Comparison of ENCODE assay signal across 9 mouse cellular contexts in genomic region chr11:107529320-107529719, GRCm38 (mm10). TPM values are rescaled to one million over a fixed set of nuclear protein-coding genes. Genes with fewer than 3 reads are reported as not detected.
DNase-seq lines count a peak whose midpoint lies in the region; ATAC-seq and TF ChIP-seq lines count a peak whose summit lies in the region.
"Had no signal": no experiment of that assay in that cellular context is flagged by ENCODE, and none has a peak within 500 bp of the region (broad histone marks: within the 10 kb centered on the region; RNA-seq: fewer than 3 reads in every experiment).

No protein-coding gene starts in this region.

- DNase-seq in thymus, postnatal 4 days: peak; percentile 78
- DNase-seq in left cerebral cortex, postnatal 36 days (ENCODE audit: low spot score in 2 of 2): no peak
- DNase-seq in urinary bladder, adult 18-20 months (ENCODE audit: low spot score in 2 of 2): no peak

- no peaks in the 10 kb centered on the region for H3K36me3 ChIP-seq in hindbrain, embryonic 13.5 days
- H3K36me3 ChIP-seq in hindbrain, embryonic 12.5 days: no peaks in the 10 kb centered on the region
- no peaks in the 10 kb centered on the region for H3K36me3 ChIP-seq in liver, embryonic 15.5 days (replicated peaks)
- H3K36me3 ChIP-seq: limb, embryonic 12.5 days had no signal

- ATAC-seq in hindbrain, embryonic 13.5 days (ENCODE audit: low FRiP score): no peak
- no peak for ATAC-seq in hindbrain, embryonic 12.5 days (ENCODE audit: low FRiP score)
- ATAC-seq in hematopoietic stem cell, adult 5-6 weeks (replicated peaks in 1 of 2; ENCODE audit: insufficient read depth in 1 of 2, low FRiP score in 2 of 2, low TSS enrichment in 1 of 2, low read depth in 1 of 2, poor library complexity in 2 of 2, severe bottlenecking in 2 of 2): peak; percentile 89 to 95
- peak; percentile 34; the same call in 1 of the 2 replicates for ATAC-seq in liver, embryonic 15.5 days (ENCODE audit: insufficient read depth)

- 0 out of 2 replicates have a peak overlapping the region, but pooled peaks have one; percentile 30 for H3K27ac ChIP-seq in hindbrain, embryonic 13.5 days
- no peak overlapping the region for H3K27ac ChIP-seq in hindbrain, embryonic 12.5 days
- peak overlapping the region; percentile 20; the same call in 1 of the 2 replicates for H3K27ac ChIP-seq in bone marrow macrophage, adult 2 months (ENCODE audit: insufficient read depth, low read depth, low read length)
- H3K27ac ChIP-seq in liver, embryonic 15.5 days (replicated peaks): no peak overlapping the region
- H3K27ac ChIP-seq: limb, embryonic 12.5 days had no signal

- TF ChIP-seq POLR2A in bone marrow macrophage, adult 2 months (IDR thresholded peaks at IDR 0.05; ENCODE audit: borderline replicate concordance, low read depth, low read length): no peak

- TF ChIP-seq CTCF in bone marrow macrophage, adult 2 months (IDR thresholded peaks at IDR 0.05; ENCODE audit: low read depth, low read length): no peak

- 40% methylated on average over 8 of the region's 8 CpGs for WGBS in hindbrain, embryonic 13.5 days
- WGBS in hindbrain, embryonic 12.5 days: 38% methylated on average over 8 of the region's 8 CpGs
- 11% methylated on average over 8 of the region's 8 CpGs for WGBS in liver, embryonic 15.5 days (ENCODE audit: insufficient replicate concordance)

- no peak overlapping the region for H3K9ac ChIP-seq in hindbrain, embryonic 13.5 days
- H3K9ac ChIP-seq in hindbrain, embryonic 12.5 days: no peak overlapping the region
- no peak overlapping the region for H3K9ac ChIP-seq in liver, embryonic 15.5 days
- H3K9ac ChIP-seq: limb, embryonic 12.5 days had no signal

- intact Hi-C loops in left cerebral cortex, postnatal 36 days (cut with DNase I): no loop called here

- no peaks in the 10 kb centered on the region for H3K27me3 ChIP-seq in hindbrain, embryonic 13.5 days
- H3K27me3 ChIP-seq in hindbrain, embryonic 12.5 days: no peaks in the 10 kb centered on the region
- no peaks in the 10 kb centered on the region for H3K27me3 ChIP-seq in liver, embryonic 15.5 days
- H3K27me3 ChIP-seq: limb, embryonic 12.5 days had no signal

- no peaks in the 10 kb centered on the region for H3K4me1 ChIP-seq in hindbrain, embryonic 13.5 days (replicated peaks)
- H3K4me1 ChIP-seq in hindbrain, embryonic 12.5 days: no peaks in the 10 kb centered on the region
- peaks cover 9% of the 10 kb centered on the region for H3K4me1 ChIP-seq in bone marrow macrophage, adult 2 months (ENCODE audit: control insufficient read depth, insufficient read depth, low read length)
- peaks cover 12% of the 10 kb centered on the region for H3K4me1 ChIP-seq in liver, embryonic 15.5 days (replicated peaks)
- H3K4me1 ChIP-seq: limb, embryonic 12.5 days had no signal

- H3K9me3 ChIP-seq in hindbrain, embryonic 13.5 days: no peaks in the 10 kb centered on the region
- no peaks in the 10 kb centered on the region for H3K9me3 ChIP-seq in hindbrain, embryonic 12.5 days (replicated peaks)
- H3K9me3 ChIP-seq in liver, embryonic 15.5 days (replicated peaks): no peaks in the 10 kb centered on the region

- no peak overlapping the region for H3K4me2 ChIP-seq in hindbrain, embryonic 13.5 days
- H3K4me2 ChIP-seq in hindbrain, embryonic 12.5 days (replicated peaks): no peak overlapping the region
- H3K4me2 ChIP-seq in liver, embryonic 15.5 days: no peak overlapping the region
- H3K4me2 ChIP-seq: limb, embryonic 12.5 days had no signal

- no peak overlapping the region for H3K4me3 ChIP-seq in hindbrain, embryonic 13.5 days
- no peak overlapping the region for H3K4me3 ChIP-seq in hindbrain, embryonic 12.5 days
- no peak overlapping the region for H3K4me3 ChIP-seq in bone marrow macrophage, adult 2 months (ENCODE audit: insufficient read depth, low read length)
- H3K4me3 ChIP-seq in liver, embryonic 15.5 days (replicated peaks): no peak overlapping the region
- H3K4me3 ChIP-seq: limb, embryonic 12.5 days had no signal

RNA-seq across cellular contexts. Expression of gene Helz, which starts 18.4 kb away (rescaled TPM):
- polyA plus RNA-seq in hindbrain, embryonic 13.5 days (2015; fragmentation: Nextera tagmentation; extraction: Ambion mirVana): 16.2 and 17.7 TPM in 2 replicates
- 21.4 and 22.6 TPM in 2 replicates for polyA plus RNA-seq in hindbrain, embryonic 12.5 days (2016; fragmentation: Nextera tagmentation; extraction: Ambion mirVana)
- polyA plus RNA-seq in bone marrow macrophage, adult 2 months (2012; ENCODE audit: insufficient read depth, insufficient read length, missing spikeins): 17.3 and 17.6 TPM in 2 replicates
- 21.6 and 35.1 TPM in 2 replicates for total RNA-seq in hematopoietic stem cell, adult 5-6 weeks (2017)
- polyA plus RNA-seq in liver, embryonic 15.5 days (2015; fragmentation: Nextera tagmentation; extraction: Ambion mirVana): 5.6 and 7.1 TPM in 2 replicates
- total RNA-seq in left cerebral cortex, postnatal 36 days (2021): 10 to 100 TPM; 41.4 to 54.6 TPM

RNA-seq across cellular contexts. Expression of gene Psmd12, which starts 50.0 kb away (rescaled TPM):
- polyA plus RNA-seq in hindbrain, embryonic 13.5 days (2015; fragmentation: Nextera tagmentation; extraction: Ambion mirVana): 158 and 163 TPM in 2 replicates
- 172 and 177 TPM in 2 replicates for polyA plus RNA-seq in hindbrain, embryonic 12.5 days (2016; fragmentation: Nextera tagmentation; extraction: Ambion mirVana)
- polyA plus RNA-seq in bone marrow macrophage, adult 2 months (2012; ENCODE audit: insufficient read depth, insufficient read length, missing spikeins): 60.8 and 65.4 TPM in 2 replicates
- 97.2 and 133 TPM in 2 replicates for total RNA-seq in hematopoietic stem cell, adult 5-6 weeks (2017)
- polyA plus RNA-seq in liver, embryonic 15.5 days (2015; fragmentation: Nextera tagmentation; extraction: Ambion mirVana): 78.6 and 88.4 TPM in 2 replicates
- total RNA-seq in left cerebral cortex, postnatal 36 days (2021): 10 to 100 TPM; 66.2 to 67.0 TPM

RNA-seq across cellular contexts. Expression of gene Pitpnc1, which starts 58.8 kb away (rescaled TPM):
- polyA plus RNA-seq in hindbrain, embryonic 13.5 days (2015; fragmentation: Nextera tagmentation; extraction: Ambion mirVana): 33.9 and 35.2 TPM in 2 replicates
- polyA plus RNA-seq in hindbrain, embryonic 12.5 days (2016; fragmentation: Nextera tagmentation; extraction: Ambion mirVana): 36.5 and 37.1 TPM in 2 replicates
- 13.2 and 14.6 TPM in 2 replicates for polyA plus RNA-seq in bone marrow macrophage, adult 2 months (2012; ENCODE audit: insufficient read depth, insufficient read length, missing spikeins)
- 36.6 and 39.9 TPM in 2 replicates for total RNA-seq in hematopoietic stem cell, adult 5-6 weeks (2017)
- polyA plus RNA-seq in liver, embryonic 15.5 days (2015; fragmentation: Nextera tagmentation; extraction: Ambion mirVana): 7.0 and 7.3 TPM in 2 replicates
- total RNA-seq in left cerebral cortex, postnatal 36 days (2021): 10 to 100 TPM; 51.2 to 54.5 TPM

Comparison
In these comparisons a context has a peak if more than half of its experiments do, and no peak if none do; other contexts are left out.
1. H3K27ac ChIP-seq: peak in hindbrain, embryonic 13.5 days (single experiment) and bone marrow macrophage, adult 2 months (single experiment); none in hindbrain, embryonic 12.5 days (single experiment) and liver, embryonic 15.5 days (single experiment).
2. ATAC-seq: peak in hematopoietic stem cell, adult 5-6 weeks (2 of 2) and liver, embryonic 15.5 days (single experiment); none in hindbrain, embryonic 13.5 days (single experiment) and hindbrain, embryonic 12.5 days (single experiment).